Mouse (Mus musculus): ENCODE results near the gene Plekhg2. TPM values are rescaled to one million over a fixed set of nuclear protein-coding genes. Genes with fewer than 3 reads are reported as not detected.

Gene Plekhg2
- polyA plus RNA-seq (2014; fragmentation: Illumina TruSeq; extraction: RNeasy Lipid Tissue Mini Kit (QIAGEN cat#74804)), result 1.9 TPM

DNA sequence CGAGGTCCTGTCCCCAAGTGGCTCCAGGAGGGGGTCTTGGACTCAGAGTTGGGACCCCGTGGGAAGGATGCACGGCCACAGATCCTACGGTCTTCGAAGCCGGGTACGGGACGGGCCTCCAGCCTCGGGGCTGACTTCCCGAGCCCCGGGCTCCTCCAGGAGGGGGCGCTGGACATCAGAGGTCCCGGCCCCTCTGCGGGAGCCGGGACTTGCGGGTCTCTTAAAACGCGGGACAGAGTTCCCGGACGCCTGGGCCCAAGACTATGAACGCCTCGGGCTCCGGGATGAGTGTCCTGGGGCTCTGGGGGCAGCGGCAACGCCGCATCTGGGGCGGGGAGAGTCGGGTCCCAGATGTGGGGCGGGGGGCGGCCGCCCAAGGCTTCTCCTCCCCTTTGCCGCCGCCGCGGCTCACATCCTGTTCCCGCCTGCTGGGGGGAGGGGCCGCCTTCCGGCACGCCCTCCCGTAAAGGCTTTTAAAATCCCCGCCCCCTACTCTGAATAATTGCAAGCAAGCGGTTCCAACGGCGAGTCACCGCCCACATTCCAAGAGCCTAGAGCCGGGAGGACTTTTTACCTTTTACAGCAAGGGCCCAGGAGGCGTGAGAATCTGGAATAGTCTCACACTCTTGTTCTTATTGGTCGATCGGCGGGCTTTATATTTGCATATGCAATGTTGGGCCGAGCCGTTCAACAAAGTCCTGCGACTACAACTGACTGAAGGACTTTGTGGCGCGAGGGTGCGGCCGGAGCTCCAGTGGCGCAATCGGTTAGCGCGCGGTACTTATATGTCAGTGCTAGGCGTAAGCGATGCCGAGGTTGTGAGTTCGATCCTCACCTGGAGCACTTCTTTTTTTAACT, at the start of gene Plekhg2:
Gene Plekhg2, minus strand, starts transcription at position 349 of the 858 bp plus-strand sequence.

DNA sequence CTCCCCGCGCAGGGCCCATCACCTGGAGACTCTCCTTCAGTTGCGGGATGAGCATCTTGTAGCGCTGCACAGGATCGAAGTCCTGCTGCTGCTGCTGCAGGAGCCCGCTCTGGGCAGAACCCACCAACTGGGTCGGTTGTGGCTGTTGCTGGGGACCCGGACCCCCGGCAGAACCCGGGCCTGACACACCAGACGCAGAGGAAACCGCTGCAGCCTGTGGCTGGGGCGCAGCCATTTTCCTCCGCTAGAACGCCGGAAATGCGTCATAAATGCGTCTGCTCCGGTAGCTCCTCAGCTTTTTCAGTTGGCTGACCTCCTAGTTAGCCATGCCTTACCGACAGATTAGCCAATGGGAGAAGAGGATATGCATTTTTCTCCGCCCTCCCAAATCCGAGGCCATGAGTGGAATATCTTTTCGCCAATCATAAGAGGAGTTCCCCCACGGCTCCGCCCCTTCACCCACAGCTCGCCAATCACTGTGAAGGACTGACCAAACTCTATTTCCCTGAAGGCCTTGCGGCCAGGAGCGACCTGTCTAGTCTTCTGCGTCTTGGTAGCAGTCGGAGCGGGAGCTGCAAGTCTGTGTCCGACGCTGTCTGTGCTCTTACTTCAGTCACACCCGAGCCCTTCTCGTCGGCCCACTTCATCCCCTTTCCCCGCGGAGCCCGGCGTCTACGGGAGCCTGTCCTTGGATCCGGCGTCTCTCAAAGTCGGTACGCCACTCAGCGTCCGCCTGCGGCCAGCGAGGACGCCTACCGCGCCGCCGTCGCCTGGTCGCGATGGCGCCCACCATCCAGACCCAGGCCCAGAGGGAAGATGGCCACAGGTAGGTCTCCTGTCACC, 20.3 kb upstream of the Plekhg2 start, which contains the start of the genes Med29 and Paf1:
Gene Med29, minus strand, starts transcription at position 280 of the 843 bp plus-strand sequence.
Gene Paf1, plus strand, starts transcription at position 523 of the 843 bp plus-strand sequence.

DNA sequence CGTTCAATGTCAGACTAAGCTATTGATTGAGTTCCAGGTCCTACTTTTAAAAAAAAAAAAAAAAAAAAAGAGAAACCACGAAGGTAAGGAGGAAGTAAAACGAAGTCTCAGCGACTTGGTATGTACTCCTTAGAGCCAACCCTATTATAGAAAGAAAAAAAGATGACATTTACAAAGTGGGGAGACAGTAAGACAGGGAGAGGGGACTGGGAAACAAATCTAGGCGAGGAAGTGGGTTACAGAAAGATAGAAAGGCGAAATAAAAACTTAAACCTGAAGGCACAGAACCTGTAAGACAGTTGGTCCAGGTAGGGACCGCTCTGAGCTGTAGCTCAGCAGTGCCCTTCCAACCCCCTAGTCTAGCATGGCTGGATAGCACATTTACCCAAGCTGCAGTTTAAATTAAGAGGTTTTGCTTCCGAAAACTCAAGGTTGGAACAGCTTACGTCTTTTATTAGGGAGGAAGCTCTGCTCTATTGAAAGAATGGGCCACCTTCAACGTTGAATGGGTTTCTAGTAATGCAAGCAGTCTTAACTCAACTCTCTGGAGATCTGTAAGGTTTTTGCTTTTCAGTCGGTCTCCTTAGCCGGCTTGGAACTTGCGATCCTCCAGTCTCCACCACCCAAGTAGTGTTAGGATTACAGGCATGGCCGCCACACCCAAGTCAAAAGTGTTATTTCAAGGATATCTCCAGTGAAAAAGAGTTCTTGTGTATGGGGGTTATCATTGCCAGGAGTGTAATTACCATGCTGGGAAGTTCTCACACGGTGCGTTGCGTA, 8.0 kb upstream of the Plekhg2 start, which contains the start of gene Zfp36:
Gene Zfp36, minus strand, starts transcription at position 17 of the 780 bp plus-strand sequence.

DNA sequence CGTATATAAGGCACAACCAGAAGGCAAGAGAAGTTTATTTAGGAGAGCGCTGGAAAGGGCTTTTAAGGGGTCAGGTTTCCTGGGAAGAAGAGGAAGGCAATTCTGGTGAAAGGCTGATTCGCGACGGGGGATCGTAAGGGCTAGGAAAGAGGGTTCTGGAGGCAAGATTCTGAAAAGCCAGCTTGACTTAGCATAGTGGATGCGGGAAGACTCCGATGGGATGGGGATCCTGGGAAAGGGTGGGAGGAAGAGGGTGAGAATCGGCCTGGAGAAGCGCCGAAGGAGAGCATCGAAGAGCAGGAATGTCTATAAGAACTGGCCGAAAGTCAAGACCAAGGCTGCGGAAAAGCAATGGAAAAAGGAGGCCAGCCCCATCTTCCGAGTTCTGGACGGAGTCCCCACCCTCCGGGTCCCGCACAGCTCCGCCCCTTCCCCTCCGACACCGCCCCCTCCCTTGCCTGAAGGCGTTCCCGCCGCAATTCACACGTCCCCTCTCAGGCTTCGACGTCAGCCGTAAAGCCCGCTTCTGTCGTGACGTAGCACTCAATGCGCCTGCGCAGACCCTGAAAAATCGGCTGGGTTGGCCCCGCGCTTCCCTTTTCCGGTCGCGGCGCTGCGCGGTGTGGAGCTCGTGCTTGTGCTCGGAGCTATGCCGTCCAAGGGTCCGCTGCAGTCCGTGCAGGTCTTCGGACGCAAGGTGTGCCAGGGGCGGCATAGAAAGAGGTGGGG, 22.1 kb downstream of the Plekhg2 start, which contains the start of gene Rps16:
Gene Rps16, plus strand, starts transcription at position 498 of the 729 bp plus-strand sequence.

DNA sequence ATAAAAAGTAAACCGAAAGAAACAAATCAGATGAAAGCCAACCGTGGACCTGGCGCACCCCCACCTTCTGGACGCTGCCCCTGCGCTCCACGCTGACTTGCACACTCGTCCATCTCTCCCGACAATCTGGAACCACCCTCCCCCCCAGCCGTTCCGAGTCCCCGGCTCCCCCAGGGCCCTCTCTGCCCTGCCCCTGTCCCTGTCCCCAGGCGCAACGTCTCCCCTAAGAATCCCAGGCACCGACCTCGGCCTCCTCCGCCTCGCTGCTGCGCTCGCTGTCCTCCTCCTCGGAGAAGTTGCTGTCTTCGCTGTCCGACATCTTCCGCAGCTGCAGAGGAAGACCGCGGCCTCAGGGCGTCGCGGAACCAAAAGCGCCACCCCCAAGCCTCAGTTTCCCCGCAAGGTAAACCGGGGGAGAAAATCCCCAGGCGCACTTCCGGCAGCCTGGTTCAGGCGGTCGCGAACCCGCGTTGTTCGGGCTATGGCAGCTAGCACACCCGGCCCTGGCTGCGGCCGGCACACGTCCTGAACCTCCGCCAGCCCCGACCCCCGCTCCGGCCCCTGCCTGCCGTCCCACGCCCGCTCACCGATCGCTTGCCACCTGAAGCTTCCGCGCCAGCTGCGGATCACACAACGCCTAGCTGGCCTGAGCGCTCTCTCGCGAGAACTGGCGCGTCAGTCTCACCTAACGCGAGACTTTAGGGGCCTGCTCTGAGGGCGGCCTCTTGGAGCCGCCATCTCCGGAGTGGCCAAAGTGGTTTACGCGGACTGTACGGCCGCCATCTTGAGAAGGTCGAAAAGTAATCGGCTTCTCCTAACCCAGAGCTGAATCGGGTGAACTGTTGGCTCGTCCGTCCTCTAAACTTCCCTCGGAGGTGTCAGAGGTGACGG, 34.0 kb downstream of the Plekhg2 start, which contains the start of gene Supt5:
Gene Supt5, minus strand, starts transcription at position 639 of the 891 bp plus-strand sequence.

DNA sequence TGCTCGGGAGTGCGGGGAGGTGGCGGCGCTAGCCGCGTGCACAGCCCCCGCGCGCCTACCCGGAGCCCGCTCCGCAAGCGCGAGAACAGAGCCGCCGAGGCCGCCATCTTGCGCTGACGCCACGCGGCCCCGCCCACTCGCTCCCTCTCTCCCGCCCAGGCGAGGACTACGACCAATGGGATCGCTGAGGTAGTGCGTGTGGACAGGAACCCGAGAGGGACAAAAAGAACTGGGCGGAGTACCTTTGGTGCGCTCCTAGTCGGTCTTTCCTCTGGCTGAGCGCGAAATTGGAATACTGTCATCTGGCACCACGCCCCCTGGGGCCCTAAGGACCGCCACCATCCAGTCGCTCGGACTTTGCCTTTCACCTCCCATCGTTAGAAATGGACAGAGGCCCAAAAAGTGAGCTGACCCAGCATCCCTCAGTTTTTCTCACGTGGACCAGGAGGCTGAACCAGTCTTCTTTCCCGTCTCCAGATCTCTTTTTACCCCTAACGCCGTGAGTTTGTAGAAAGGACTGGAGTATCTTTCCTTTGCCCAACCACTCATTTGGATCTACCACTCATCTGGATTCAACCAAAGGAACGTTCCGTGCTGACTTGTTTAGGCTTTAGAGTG, 60.4 kb downstream of the Plekhg2 start, which contains the start of gene Timm50:
Gene Timm50, minus strand, starts transcription at position 147 of the 618 bp plus-strand sequence.

Other genes with a start within 250 kb of the Plekhg2 start
- not detected for gene 9530053A07Rik, start 243.1 kb downstream of the Plekhg2 start, polyA plus RNA-seq (2014; fragmentation: Illumina TruSeq; extraction: RNeasy Lipid Tissue Mini Kit (QIAGEN cat#74804))
- 16.9 TPM for gene Fbl, start 202.9 kb downstream of the Plekhg2 start, polyA plus RNA-seq (2014; fragmentation: Illumina TruSeq; extraction: RNeasy Lipid Tissue Mini Kit (QIAGEN cat#74804))
- gene Dyrk1b, start 193.1 kb downstream of the Plekhg2 start, polyA plus RNA-seq (2014; fragmentation: Illumina TruSeq; extraction: RNeasy Lipid Tissue Mini Kit (QIAGEN cat#74804)), result 0.51 TPM
- 21.1 TPM for gene Eid2, start 104.7 kb downstream of the Plekhg2 start, polyA plus RNA-seq (2014; fragmentation: Illumina TruSeq; extraction: RNeasy Lipid Tissue Mini Kit (QIAGEN cat#74804))
- gene Eid2b, start 94.9 kb downstream of the Plekhg2 start, polyA plus RNA-seq (2014; fragmentation: Illumina TruSeq; extraction: RNeasy Lipid Tissue Mini Kit (QIAGEN cat#74804)), result 15.6 TPM
- gene Selenov, start 81.4 kb downstream of the Plekhg2 start, polyA plus RNA-seq (2014; fragmentation: Illumina TruSeq; extraction: RNeasy Lipid Tissue Mini Kit (QIAGEN cat#74804)), result not detected
- gene Dll3, start 70.4 kb downstream of the Plekhg2 start, polyA plus RNA-seq (2014; fragmentation: Illumina TruSeq; extraction: RNeasy Lipid Tissue Mini Kit (QIAGEN cat#74804)), result not detected
- 9.9 TPM for gene Timm50, start 60.5 kb downstream of the Plekhg2 start, polyA plus RNA-seq (2014; fragmentation: Illumina TruSeq; extraction: RNeasy Lipid Tissue Mini Kit (QIAGEN cat#74804))
- gene Supt5, start 33.9 kb downstream of the Plekhg2 start, polyA plus RNA-seq (2014; fragmentation: Illumina TruSeq; extraction: RNeasy Lipid Tissue Mini Kit (QIAGEN cat#74804)), result 39.3 TPM
- gene Rps16, start 21.9 kb downstream of the Plekhg2 start, polyA plus RNA-seq (2014; fragmentation: Illumina TruSeq; extraction: RNeasy Lipid Tissue Mini Kit (QIAGEN cat#74804)), result 321 TPM
- 10.9 TPM for gene Zfp36, start 7.7 kb upstream of the Plekhg2 start, polyA plus RNA-seq (2014; fragmentation: Illumina TruSeq; extraction: RNeasy Lipid Tissue Mini Kit (QIAGEN cat#74804))
- gene Med29, start 20.1 kb upstream of the Plekhg2 start, polyA plus RNA-seq (2014; fragmentation: Illumina TruSeq; extraction: RNeasy Lipid Tissue Mini Kit (QIAGEN cat#74804)), result 2.1 TPM
- gene Paf1, start 20.4 kb upstream of the Plekhg2 start, polyA plus RNA-seq (2014; fragmentation: Illumina TruSeq; extraction: RNeasy Lipid Tissue Mini Kit (QIAGEN cat#74804)), result 50.9 TPM
- 2.7 TPM for gene Gmfg, start 64.8 kb upstream of the Plekhg2 start, polyA plus RNA-seq (2014; fragmentation: Illumina TruSeq; extraction: RNeasy Lipid Tissue Mini Kit (QIAGEN cat#74804))
- gene Lrfn1, start 79.4 kb upstream of the Plekhg2 start, polyA plus RNA-seq (2014; fragmentation: Illumina TruSeq; extraction: RNeasy Lipid Tissue Mini Kit (QIAGEN cat#74804)), result 0.80 TPM
- not detected for gene Ifnl2, start 137.9 kb upstream of the Plekhg2 start, polyA plus RNA-seq (2014; fragmentation: Illumina TruSeq; extraction: RNeasy Lipid Tissue Mini Kit (QIAGEN cat#74804))
- gene Ifnl3, start 150.2 kb upstream of the Plekhg2 start, polyA plus RNA-seq (2014; fragmentation: Illumina TruSeq; extraction: RNeasy Lipid Tissue Mini Kit (QIAGEN cat#74804)), result not detected
- gene Sycn, start 168.3 kb upstream of the Plekhg2 start, polyA plus RNA-seq (2014; fragmentation: Illumina TruSeq; extraction: RNeasy Lipid Tissue Mini Kit (QIAGEN cat#74804)), result not detected
- gene Nccrp1, start 174.7 kb upstream of the Plekhg2 start, polyA plus RNA-seq (2014; fragmentation: Illumina TruSeq; extraction: RNeasy Lipid Tissue Mini Kit (QIAGEN cat#74804)), result not detected
- 23.7 TPM for gene Samd4b, start 225.5 kb upstream of the Plekhg2 start, polyA plus RNA-seq (2014; fragmentation: Illumina TruSeq; extraction: RNeasy Lipid Tissue Mini Kit (QIAGEN cat#74804))
- 0.94 TPM for gene Pak4, start 225.6 kb upstream of the Plekhg2 start, polyA plus RNA-seq (2014; fragmentation: Illumina TruSeq; extraction: RNeasy Lipid Tissue Mini Kit (QIAGEN cat#74804))

Measured in ovary, adult 10 weeks (tissue).